Mouse (Mus musculus): ENCODE results near the gene Dnm3. TPM values are rescaled to one million over a fixed set of nuclear protein-coding genes. Genes with fewer than 3 reads are reported as not detected.

Gene Dnm3
- polyA plus RNA-seq, 1 experiment = 1.6 TPM

- no peaks in the 10 kb centered on the region for H3K36me3 ChIP-seq (ENCODE audit: control insufficient read depth, insufficient read depth)
- no peaks in the 10 kb centered on the region for H3K79me2 ChIP-seq (ENCODE audit: control insufficient read depth, insufficient read depth)
- no peak overlapping the region for H3K4me3 ChIP-seq (ENCODE audit: insufficient read depth, poor library complexity, severe bottlenecking)
- H3K27me3 ChIP-seq (ENCODE audit: control insufficient read depth, insufficient read depth, insufficient read length) = no peaks in the 10 kb centered on the region
- H3K79me3 ChIP-seq (ENCODE audit: low read depth) = no peaks in the 10 kb centered on the region
- no peak overlapping the region for H3ac ChIP-seq (ENCODE audit: control insufficient read depth, insufficient read length, low read depth)
- no peak for TF ChIP-seq MYOG (IDR thresholded peaks at IDR 0.05; ENCODE audit: control insufficient read depth, extremely low read depth, insufficient read length)
- no peak for TF ChIP-seq MYOD1 (IDR thresholded peaks at IDR 0.05; ENCODE audit: control insufficient read depth, insufficient read length, low read depth)
Measured at GRCm38 (mm10) chr1:162100961-162101830, 376.6 kb downstream of the Dnm3 start.

GRCm38 (mm10) chr1:162100033-162100820 is 377.6 kb downstream of the Dnm3 start:
- Histone ChIP-seq H3K27me3 (ENCODE audit: control insufficient read depth, insufficient read depth, insufficient read length) (no peaks in the 10 kb centered on the region), H3K79me2 (ENCODE audit: control insufficient read depth, insufficient read depth) (no peaks in the 10 kb centered on the region), H3K36me3 (ENCODE audit: control insufficient read depth, insufficient read depth) (no peaks in the 10 kb centered on the region), H3ac (ENCODE audit: control insufficient read depth, insufficient read length, low read depth) (no peak overlapping the region), H3K79me3 (ENCODE audit: low read depth) (no peaks in the 10 kb centered on the region), H3K4me3 (ENCODE audit: insufficient read depth, poor library complexity, severe bottlenecking) (no peak overlapping the region)
- TF ChIP-seq MAX (IDR thresholded peaks at IDR 0.05) (no peak), MYOG (IDR thresholded peaks at IDR 0.05; ENCODE audit: control insufficient read depth, extremely low read depth, insufficient read length) (no peak), FOSL1 (IDR thresholded peaks at IDR 0.05; ENCODE audit: insufficient read depth, low read length, poor library complexity, severe bottlenecking) (no peak), CEBPB (IDR thresholded peaks at IDR 0.05; ENCODE audit: low read depth) (no peak), MYOD1 (IDR thresholded peaks at IDR 0.05; ENCODE audit: control insufficient read depth, insufficient read length, low read depth) (no peak), USF1 (IDR thresholded peaks at IDR 0.05; ENCODE audit: low read depth) (no peak), CTCF (IDR thresholded peaks at IDR 0.05; ENCODE audit: control insufficient read depth, insufficient read depth, insufficient read length) (no peak)

- Histone ChIP-seq H3K79me2 (ENCODE audit: control insufficient read depth, insufficient read depth) (no peaks in the 10 kb centered on the region), H3K4me3 (ENCODE audit: insufficient read depth, poor library complexity, severe bottlenecking) (no peak overlapping the region), H3K36me3 (ENCODE audit: control insufficient read depth, insufficient read depth) (no peaks in the 10 kb centered on the region), H3K79me3 (ENCODE audit: low read depth) (no peaks in the 10 kb centered on the region), H3ac (ENCODE audit: control insufficient read depth, insufficient read length, low read depth) (no peak overlapping the region), H3K27me3 (ENCODE audit: control insufficient read depth, insufficient read depth, insufficient read length) (no peaks in the 10 kb centered on the region)
- TF ChIP-seq CEBPB (IDR thresholded peaks at IDR 0.05; ENCODE audit: low read depth) (no peak), CTCF (IDR thresholded peaks at IDR 0.05; ENCODE audit: control insufficient read depth, insufficient read depth, insufficient read length) (no peak), FOSL1 (IDR thresholded peaks at IDR 0.05; ENCODE audit: insufficient read depth, low read length, poor library complexity, severe bottlenecking) (no peak), USF1 (IDR thresholded peaks at IDR 0.05; ENCODE audit: low read depth) (no peak), MAX (IDR thresholded peaks at IDR 0.05) (no peak), MYOG (IDR thresholded peaks at IDR 0.05; ENCODE audit: control insufficient read depth, extremely low read depth, insufficient read length) (no peak)
Measured at GRCm38 (mm10) chr1:162099203-162099602, 378.6 kb downstream of the Dnm3 start.

- Histone ChIP-seq H3ac (ENCODE audit: control insufficient read depth, insufficient read length, low read depth) (no peak overlapping the region), H3K27me3 (ENCODE audit: control insufficient read depth, insufficient read depth, insufficient read length) (no peaks in the 10 kb centered on the region), H3K36me3 (ENCODE audit: control insufficient read depth, insufficient read depth) (no peaks in the 10 kb centered on the region), H3K79me2 (ENCODE audit: control insufficient read depth, insufficient read depth) (no peaks in the 10 kb centered on the region), H3K79me3 (ENCODE audit: low read depth) (no peaks in the 10 kb centered on the region), H3K4me3 (ENCODE audit: insufficient read depth, poor library complexity, severe bottlenecking) (no peak overlapping the region)
- TF ChIP-seq CEBPB (IDR thresholded peaks at IDR 0.05; ENCODE audit: low read depth) (no peak), MYOD1 (IDR thresholded peaks at IDR 0.05; ENCODE audit: control insufficient read depth, insufficient read length, low read depth) (no peak), USF1 (IDR thresholded peaks at IDR 0.05; ENCODE audit: low read depth) (no peak), MAX (IDR thresholded peaks at IDR 0.05) (no peak), CTCF (IDR thresholded peaks at IDR 0.05; ENCODE audit: control insufficient read depth, insufficient read depth, insufficient read length) (no peak), MYOG (IDR thresholded peaks at IDR 0.05; ENCODE audit: control insufficient read depth, extremely low read depth, insufficient read length) (no peak), FOSL1 (IDR thresholded peaks at IDR 0.05; ENCODE audit: insufficient read depth, low read length, poor library complexity, severe bottlenecking) (no peak)
Measured at GRCm38 (mm10) chr1:162094523-162095272, 383.1 kb downstream of the Dnm3 start.

- Histone ChIP-seq H3ac (ENCODE audit: control insufficient read depth, insufficient read length, low read depth) (no peak overlapping the region), H3K4me3 (ENCODE audit: insufficient read depth, poor library complexity, severe bottlenecking) (no peak overlapping the region), H3K79me2 (ENCODE audit: control insufficient read depth, insufficient read depth) (no peaks in the 10 kb centered on the region)
Measured at GRCm38 (mm10) chr1:162093806-162094522, 383.9 kb downstream of the Dnm3 start.

More at GRCm38 (mm10) chr1:162093806-162094522, 383.9 kb downstream of the Dnm3 start:
- H3K27me3 ChIP-seq (ENCODE audit: control insufficient read depth, insufficient read depth, insufficient read length) = no peaks in the 10 kb centered on the region
- no peaks in the 10 kb centered on the region for H3K36me3 ChIP-seq (ENCODE audit: control insufficient read depth, insufficient read depth)
- no peak for TF ChIP-seq USF1 (IDR thresholded peaks at IDR 0.05; ENCODE audit: low read depth)
- TF ChIP-seq MAX (IDR thresholded peaks at IDR 0.05) = no peak
- TF ChIP-seq CEBPB (IDR thresholded peaks at IDR 0.05; ENCODE audit: low read depth) = no peak
- TF ChIP-seq MYOG (IDR thresholded peaks at IDR 0.05; ENCODE audit: control insufficient read depth, extremely low read depth, insufficient read length) = no peak
- no peak for TF ChIP-seq FOSL1 (IDR thresholded peaks at IDR 0.05; ENCODE audit: insufficient read depth, low read length, poor library complexity, severe bottlenecking)
- TF ChIP-seq MYOD1 (IDR thresholded peaks at IDR 0.05; ENCODE audit: control insufficient read depth, insufficient read length, low read depth) = no peak
- no peak for TF ChIP-seq CTCF (IDR thresholded peaks at IDR 0.05; ENCODE audit: control insufficient read depth, insufficient read depth, insufficient read length)
- no peaks in the 10 kb centered on the region for H3K79me3 ChIP-seq (ENCODE audit: low read depth)

Measured in C2C12 (cell line).